Mouse (Mus musculus): Measurements from ENCODE around the gene Grip1.

Grip1 gene

GRCm38 (mm10) chr10:119684377-119684826, 230.8 kb downstream of the Grip1 start:
- no peak for DNase-seq

GRCm38 (mm10) chr10:119691358-119692083, 237.9 kb downstream of the Grip1 start:
- DNase-seq: no peak

GRCm38 (mm10) chr10:119692284-119692890, 238.8 kb downstream of the Grip1 start:
- no peak for DNase-seq

GRCm38 (mm10) chr10:119693400-119693799, 239.8 kb downstream of the Grip1 start:
- no peak for DNase-seq

- no peak for DNase-seq
These were observed 243.7 kb downstream of the Grip1 start for GRCm38 (mm10) chr10:119697257-119697798.

- DNase-seq: peak; percentile 39
These were observed 251.7 kb downstream of the Grip1 start for GRCm38 (mm10) chr10:119705348-119705747.

- no peak for DNase-seq
These were observed 252.7 kb downstream of the Grip1 start for GRCm38 (mm10) chr10:119706281-119706680.

- DNase-seq: no peak
These were observed 253.4 kb downstream of the Grip1 start for GRCm38 (mm10) chr10:119706983-119707382.

- DNase-seq: no peak
These were observed 268.3 kb downstream of the Grip1 start for GRCm38 (mm10) chr10:119721887-119722286.

GRCm38 (mm10) chr10:119722471-119722870, 268.8 kb downstream of the Grip1 start:
- no peak for DNase-seq

- DNase-seq: no peak
These were observed 270.0 kb downstream of the Grip1 start for GRCm38 (mm10) chr10:119723671-119724070.

- DNase-seq: no peak
These were observed 271.7 kb downstream of the Grip1 start for GRCm38 (mm10) chr10:119725363-119725762.

GRCm38 (mm10) chr10:119725966-119726365, 272.3 kb downstream of the Grip1 start:
- DNase-seq: no peak

- no peak for DNase-seq
These were observed 273.3 kb downstream of the Grip1 start for GRCm38 (mm10) chr10:119726921-119727320.

- no peak for DNase-seq
These were observed 276.6 kb downstream of the Grip1 start for GRCm38 (mm10) chr10:119730206-119730605.

- no peak for DNase-seq
These were observed 281.7 kb downstream of the Grip1 start for GRCm38 (mm10) chr10:119735011-119735992.

- no peak for DNase-seq
These were observed 285.8 kb downstream of the Grip1 start for GRCm38 (mm10) chr10:119739466-119739865.

GRCm38 (mm10) chr10:119742722-119743121, 289.1 kb downstream of the Grip1 start:
- no peak for DNase-seq

GRCm38 (mm10) chr10:119752361-119752798, 298.8 kb downstream of the Grip1 start:
- DNase-seq: no peak

- DNase-seq: no peak
These were observed 302.6 kb downstream of the Grip1 start for GRCm38 (mm10) chr10:119756271-119756670.

- no peak for DNase-seq
These were observed 303.6 kb downstream of the Grip1 start for GRCm38 (mm10) chr10:119757219-119757618.

GRCm38 (mm10) chr10:119761451-119762367, 308.1 kb downstream of the Grip1 start:
- DNase-seq: no peak
